Mouse (Mus musculus): ENCODE measurements around the gene Ryk. TPM values are rescaled to one million over a fixed set of nuclear protein-coding genes. Genes with fewer than 3 reads are reported as not detected.

The Ryk gene
- polyA plus RNA-seq, 1 experiment = 0.48 TPM

DNA sequence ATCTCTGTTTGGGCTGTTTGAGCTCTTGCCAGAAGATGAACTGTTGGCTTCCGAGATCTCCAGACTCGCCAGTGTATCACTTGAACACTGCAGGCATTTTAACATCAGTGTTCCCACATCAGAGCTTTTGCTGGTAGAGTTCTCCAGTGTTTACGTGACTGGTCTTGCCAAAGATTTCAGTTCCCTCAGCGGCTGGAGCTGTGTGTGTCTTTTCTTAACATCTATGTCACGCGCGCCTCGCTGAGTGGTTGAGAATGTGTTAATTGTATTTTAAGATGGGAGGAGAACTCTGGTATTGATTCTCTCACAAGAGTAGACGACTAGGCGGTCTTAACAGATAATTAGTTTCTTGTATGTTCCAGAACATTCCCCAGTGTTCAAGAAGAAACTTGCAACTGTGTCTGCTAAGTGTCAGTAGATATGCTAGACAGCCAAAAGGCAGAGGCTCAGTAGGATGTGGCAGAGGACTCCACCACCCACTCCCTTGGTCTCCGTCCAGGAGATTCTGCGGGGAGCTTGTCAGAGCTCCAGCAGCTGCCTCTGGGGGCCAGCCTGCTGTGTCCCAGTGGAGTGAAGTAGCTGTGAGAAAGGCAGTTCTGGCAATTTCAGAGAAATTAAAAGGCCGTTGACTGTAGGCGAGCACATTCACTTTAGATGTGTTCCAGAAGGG, 29.3 kb downstream of the Ryk start:
- H3K4me3 ChIP-seq (replicated peaks) = no peak overlapping the region
- peaks cover 39% of the 10 kb centered on the region for H3K4me1 ChIP-seq (ENCODE audit: control insufficient read depth)
- H3K9me3 ChIP-seq (ENCODE audit: control insufficient read depth, low read length) = no peaks in the 10 kb centered on the region
- H3K36me3 ChIP-seq (ENCODE audit: control insufficient read depth) = peaks cover 57% of the 10 kb centered on the region
- no peak for TF ChIP-seq GATA1 (IDR thresholded peaks at IDR 0.05; ENCODE audit: low read length)
- TF ChIP-seq TAL1 (IDR thresholded peaks at IDR 0.05; ENCODE audit: low read length) = no peak
- H3K27me3 ChIP-seq (ENCODE audit: control insufficient read depth) = no peaks in the 10 kb centered on the region

DNA sequence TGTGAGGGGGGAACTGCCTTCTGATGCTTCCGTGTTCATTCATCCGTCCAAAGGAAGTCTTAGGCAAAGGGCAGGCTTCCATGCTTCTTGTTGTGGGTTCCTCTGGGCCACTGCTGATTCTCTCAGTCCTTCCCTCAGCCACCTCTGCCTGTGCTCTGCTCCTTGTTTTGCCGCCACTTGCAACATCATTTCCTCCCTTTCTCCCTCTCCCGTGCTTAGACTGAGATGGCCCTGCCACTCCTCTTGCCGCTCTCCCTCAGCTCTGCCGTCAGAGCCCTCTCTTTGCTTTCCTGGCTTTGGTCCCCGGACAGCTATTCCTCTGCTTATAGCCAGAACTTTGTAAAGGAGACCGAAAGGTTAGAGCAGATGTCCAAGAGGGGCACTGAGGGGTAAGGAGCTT, 30.2 kb downstream of the Ryk start:
- peaks cover 29% of the 10 kb centered on the region for H3K4me1 ChIP-seq (ENCODE audit: control insufficient read depth)
- no peak overlapping the region for H3K4me3 ChIP-seq (replicated peaks)
- peaks cover 62% of the 10 kb centered on the region for H3K36me3 ChIP-seq (ENCODE audit: control insufficient read depth)
- no peaks in the 10 kb centered on the region for H3K27me3 ChIP-seq (ENCODE audit: control insufficient read depth)
- TF ChIP-seq TAL1 (IDR thresholded peaks at IDR 0.05; ENCODE audit: low read length) = no peak
- no peak for TF ChIP-seq GATA1 (IDR thresholded peaks at IDR 0.05; ENCODE audit: low read length)
- H3K9me3 ChIP-seq (ENCODE audit: control insufficient read depth, low read length) = no peaks in the 10 kb centered on the region

DNA sequence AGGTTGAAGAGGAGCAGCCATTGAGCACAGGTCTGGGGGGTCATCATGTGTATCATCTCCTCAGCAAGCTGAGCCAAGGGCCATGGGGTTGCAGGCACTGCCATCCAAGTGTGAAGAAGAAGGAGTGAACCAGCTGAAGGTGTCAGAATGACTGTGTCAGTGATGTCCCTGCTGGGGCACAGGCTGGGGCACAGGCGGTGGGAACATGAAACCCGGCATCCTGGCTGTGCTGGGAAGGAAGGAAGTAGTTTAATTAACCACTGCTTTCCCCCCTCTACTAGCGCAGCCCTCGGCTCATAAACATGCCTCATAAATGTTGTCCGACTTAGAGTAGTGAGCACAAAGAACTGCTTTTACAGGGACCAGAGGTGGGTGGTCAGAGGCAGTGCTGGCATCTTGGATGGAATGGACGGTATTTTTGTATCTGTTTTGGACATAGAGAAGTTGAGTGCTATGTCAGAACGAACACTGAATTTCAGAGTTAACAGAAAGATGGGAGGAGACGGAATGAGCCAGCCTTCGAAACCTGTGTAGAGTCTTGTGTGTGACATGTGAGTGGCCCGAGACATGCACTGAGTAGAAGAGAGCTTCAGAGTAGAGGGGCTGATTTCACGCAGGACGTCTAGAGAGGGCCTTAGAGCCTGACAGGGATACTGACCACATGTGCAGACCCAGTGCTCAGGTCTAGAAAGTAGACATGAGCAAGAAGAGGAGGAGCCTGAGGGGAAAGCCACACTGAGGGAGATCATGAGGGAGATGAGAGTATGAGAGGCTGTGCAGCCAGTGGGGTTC, 31.4 kb downstream of the Ryk start:
- Histone ChIP-seq H3K4me1 (ENCODE audit: control insufficient read depth) (peaks cover 19% of the 10 kb centered on the region), H3K9me3 (ENCODE audit: control insufficient read depth, low read length) (no peaks in the 10 kb centered on the region), H3K36me3 (ENCODE audit: control insufficient read depth) (peaks cover 69% of the 10 kb centered on the region), H3K27me3 (ENCODE audit: control insufficient read depth) (no peaks in the 10 kb centered on the region), H3K4me3 (replicated peaks) (no peak overlapping the region)
- TF ChIP-seq TAL1 (IDR thresholded peaks at IDR 0.05; ENCODE audit: low read length) = no peak
- no peak for TF ChIP-seq GATA1 (IDR thresholded peaks at IDR 0.05; ENCODE audit: low read length)

DNA sequence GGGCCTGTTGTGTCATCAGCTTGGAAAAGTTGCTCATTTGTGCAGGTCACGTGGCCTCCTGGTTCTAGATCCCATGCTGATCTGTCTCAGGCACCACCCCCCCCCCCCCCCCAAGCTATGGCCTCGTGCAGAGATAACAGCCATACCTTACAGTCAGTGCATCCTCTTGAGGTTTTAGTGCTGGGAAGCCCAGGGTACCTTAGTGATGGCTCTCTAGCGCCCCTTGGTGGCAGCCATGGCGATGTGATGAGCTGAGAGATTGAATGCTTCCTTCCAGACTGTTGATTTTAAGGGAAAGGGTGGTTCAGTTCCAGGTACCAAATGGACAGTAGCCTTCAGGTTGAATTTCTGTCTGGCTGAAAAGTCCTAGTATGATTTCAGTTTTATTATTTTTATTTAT, 32.2 kb downstream of the Ryk start:
- H3K36me3 ChIP-seq (ENCODE audit: control insufficient read depth) = peaks cover 71% of the 10 kb centered on the region
- H3K4me3 ChIP-seq (replicated peaks) = no peak overlapping the region
- H3K4me1 ChIP-seq (ENCODE audit: control insufficient read depth) = peaks cover 13% of the 10 kb centered on the region
- H3K9me3 ChIP-seq (ENCODE audit: control insufficient read depth, low read length) = no peaks in the 10 kb centered on the region
- H3K27me3 ChIP-seq (ENCODE audit: control insufficient read depth) = no peaks in the 10 kb centered on the region
- TF ChIP-seq GATA1 (IDR thresholded peaks at IDR 0.05; ENCODE audit: low read length) (no peak), TAL1 (IDR thresholded peaks at IDR 0.05; ENCODE audit: low read length) (no peak)

DNA sequence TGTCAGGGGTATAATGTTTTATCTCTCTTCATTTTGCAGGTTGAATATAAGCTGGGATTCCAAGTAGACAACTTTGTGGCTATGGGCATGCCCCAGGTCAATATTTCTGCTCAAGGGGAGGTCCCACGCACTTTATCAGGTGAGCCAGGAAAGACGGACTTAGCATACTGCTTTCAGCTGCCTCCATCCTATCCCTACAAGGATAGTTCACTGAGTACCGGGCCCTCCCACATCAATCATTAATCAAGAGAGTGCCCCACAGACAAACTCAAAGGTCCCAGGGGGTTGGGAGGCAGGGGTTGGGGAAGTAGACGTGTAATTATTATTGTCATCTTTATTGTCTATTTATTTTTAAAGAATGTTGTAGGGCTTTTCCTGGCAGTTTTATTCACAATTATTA, 32.8 kb downstream of the Ryk start:
- Histone ChIP-seq H3K4me1 (ENCODE audit: control insufficient read depth) (peaks cover 6% of the 10 kb centered on the region), H3K4me3 (replicated peaks) (no peak overlapping the region), H3K27me3 (ENCODE audit: control insufficient read depth) (no peaks in the 10 kb centered on the region), H3K9me3 (ENCODE audit: control insufficient read depth, low read length) (no peaks in the 10 kb centered on the region), H3K36me3 (ENCODE audit: control insufficient read depth) (peaks cover 70% of the 10 kb centered on the region)
- TF ChIP-seq GATA1 (IDR thresholded peaks at IDR 0.05; ENCODE audit: low read length) = no peak
- no peak for TF ChIP-seq TAL1 (IDR thresholded peaks at IDR 0.05; ENCODE audit: low read length)

DNA sequence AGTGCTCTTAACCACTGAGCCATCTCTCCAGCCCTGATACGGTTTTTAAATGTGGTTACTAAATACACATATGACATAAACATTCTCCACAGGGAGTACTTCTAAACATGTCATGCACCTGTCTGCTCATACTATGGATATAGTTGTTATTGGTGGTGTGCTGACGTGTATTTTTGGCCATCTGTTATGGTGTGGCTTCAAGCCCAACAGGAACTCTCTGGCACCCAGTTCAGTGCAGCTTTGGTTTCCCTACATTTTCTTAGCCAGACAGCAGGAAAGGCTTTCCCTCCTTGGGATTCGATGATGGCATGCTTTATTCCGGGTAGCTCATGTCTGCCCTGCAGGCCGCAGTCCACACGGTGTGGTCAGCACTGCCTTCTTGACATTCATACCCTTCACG, 33.7 kb downstream of the Ryk start:
- Histone ChIP-seq H3K9me3 (ENCODE audit: control insufficient read depth, low read length) (no peaks in the 10 kb centered on the region), H3K4me3 (replicated peaks) (no peak overlapping the region), H3K27me3 (ENCODE audit: control insufficient read depth) (no peaks in the 10 kb centered on the region), H3K36me3 (ENCODE audit: control insufficient read depth) (peaks cover 68% of the 10 kb centered on the region), H3K4me1 (ENCODE audit: control insufficient read depth) (peaks cover 5% of the 10 kb centered on the region)
- TF ChIP-seq TAL1 (IDR thresholded peaks at IDR 0.05; ENCODE audit: low read length) (no peak), GATA1 (IDR thresholded peaks at IDR 0.05; ENCODE audit: low read length) (no peak)

DNA sequence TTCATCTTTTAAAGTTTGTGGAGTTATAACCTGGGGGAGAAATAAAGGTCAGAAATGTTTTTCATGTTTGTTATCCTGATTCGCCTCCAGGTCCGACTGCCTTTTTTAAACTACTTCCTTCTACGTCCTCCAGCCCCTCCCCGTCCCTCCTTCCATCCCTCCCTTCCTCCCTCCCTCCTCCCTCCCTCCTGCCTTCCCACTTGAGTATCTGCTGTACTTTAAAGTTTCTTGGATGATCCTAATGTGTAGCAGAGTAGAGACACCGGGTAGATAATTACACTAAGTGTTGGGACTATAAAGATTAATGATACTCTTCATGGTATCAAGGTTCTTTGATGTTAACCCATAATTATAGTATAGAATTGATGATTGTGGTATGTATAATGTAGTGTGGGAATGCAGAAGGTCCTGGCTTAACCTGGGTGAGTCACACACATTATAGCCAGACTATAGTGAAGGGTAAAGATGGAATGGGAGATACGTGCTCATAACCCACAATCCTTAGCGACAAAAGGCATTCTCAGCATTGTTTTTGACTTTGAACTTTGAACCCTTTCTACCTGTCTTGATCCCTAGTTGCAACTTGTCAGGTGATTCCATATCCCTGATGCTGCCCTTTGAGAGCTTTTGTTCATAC, 41.5 kb downstream of the Ryk start:
- Histone ChIP-seq H3K36me3 (ENCODE audit: control insufficient read depth) (peaks cover 78% of the 10 kb centered on the region), H3K9me3 (ENCODE audit: control insufficient read depth, low read length) (no peaks in the 10 kb centered on the region), H3K27me3 (ENCODE audit: control insufficient read depth) (no peaks in the 10 kb centered on the region), H3K4me1 (ENCODE audit: control insufficient read depth) (peaks cover 3% of the 10 kb centered on the region), H3K4me3 (replicated peaks) (no peak overlapping the region)
- TF ChIP-seq GATA1 (IDR thresholded peaks at IDR 0.05; ENCODE audit: low read length) (no peak), TAL1 (IDR thresholded peaks at IDR 0.05; ENCODE audit: low read length) (no peak)

DNA sequence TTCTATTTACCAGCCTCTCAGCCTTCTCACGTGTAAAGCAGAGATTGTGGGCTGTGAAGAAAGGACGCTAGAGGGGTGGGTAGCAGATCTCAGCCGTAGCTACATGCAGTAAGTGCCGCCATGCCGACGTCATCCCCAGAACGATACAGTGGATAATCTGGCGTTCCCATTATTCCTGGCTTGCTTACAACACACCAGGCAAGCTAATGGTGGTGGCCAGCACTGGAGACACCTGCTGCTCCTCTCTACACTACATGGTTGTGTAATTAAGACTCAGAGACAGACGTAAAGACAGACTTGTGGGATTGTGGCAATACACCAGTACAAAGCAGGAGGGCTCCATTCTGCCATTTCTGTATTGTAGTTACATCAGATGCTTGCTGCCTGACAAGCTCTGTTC, 43.2 kb downstream of the Ryk start:
- Histone ChIP-seq H3K27me3 (ENCODE audit: control insufficient read depth) (no peaks in the 10 kb centered on the region), H3K36me3 (ENCODE audit: control insufficient read depth) (peaks cover 69% of the 10 kb centered on the region), H3K9me3 (ENCODE audit: control insufficient read depth, low read length) (no peaks in the 10 kb centered on the region), H3K4me1 (ENCODE audit: control insufficient read depth) (peaks cover 3% of the 10 kb centered on the region), H3K4me3 (replicated peaks) (no peak overlapping the region)
- no peak for TF ChIP-seq TAL1 (IDR thresholded peaks at IDR 0.05; ENCODE audit: low read length)
- TF ChIP-seq GATA1 (IDR thresholded peaks at IDR 0.05; ENCODE audit: low read length) = no peak

DNA sequence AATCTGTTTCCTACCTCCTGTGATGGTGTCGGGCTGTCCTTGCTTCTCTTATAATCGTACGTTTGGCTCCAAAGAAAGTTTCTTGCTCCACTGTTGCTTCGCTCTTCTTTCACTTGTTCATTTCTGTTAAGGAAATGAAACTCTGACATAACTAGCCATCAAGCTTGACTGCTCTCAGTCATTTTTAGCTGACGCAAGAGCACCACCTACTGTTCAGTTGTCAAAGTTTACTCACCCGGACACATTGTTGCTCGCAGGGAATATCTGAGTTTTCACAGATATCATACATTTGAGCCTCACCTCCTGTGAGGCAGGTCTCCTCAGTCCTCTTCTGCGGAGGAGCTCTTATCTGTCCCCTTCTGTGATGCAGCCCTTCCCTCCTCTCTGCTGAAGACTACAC, 44.8 kb downstream of the Ryk start:
- TF ChIP-seq GATA1 (IDR thresholded peaks at IDR 0.05; ENCODE audit: low read length) (no peak), TAL1 (IDR thresholded peaks at IDR 0.05; ENCODE audit: low read length) (no peak)
- H3K27me3 ChIP-seq (ENCODE audit: control insufficient read depth) = no peaks in the 10 kb centered on the region
- no peak overlapping the region for H3K4me3 ChIP-seq (replicated peaks)
- H3K4me1 ChIP-seq (ENCODE audit: control insufficient read depth) = peaks cover 3% of the 10 kb centered on the region
- H3K9me3 ChIP-seq (ENCODE audit: control insufficient read depth, low read length) = no peaks in the 10 kb centered on the region
- peaks cover 71% of the 10 kb centered on the region for H3K36me3 ChIP-seq (ENCODE audit: control insufficient read depth)

Measured in erythroblast, embryonic 14.5 days (primary cell).